Mouse (Mus musculus): ENCODE data around the gene Cacng5. TPM values are rescaled to one million over a fixed set of nuclear protein-coding genes. Genes with fewer than 3 reads are reported as not detected.

Gene Cacng5
- polyA plus RNA-seq, 2 experiments from 2014 or later = not detected

- ATAC-seq = no peak
These were observed 38.0 kb downstream of the Cacng5 start for GRCm38 (mm10) chr11:107876840-107877239.

- ATAC-seq = no peak
These were observed 38.9 kb downstream of the Cacng5 start for GRCm38 (mm10) chr11:107875861-107876494.

GRCm38 (mm10) chr11:107872743-107873142 lies 42.1 kb downstream of the Cacng5 start:
- ATAC-seq = no peak

- no peak for ATAC-seq
These were observed 47.3 kb downstream of the Cacng5 start for GRCm38 (mm10) chr11:107867509-107867908.

- no peak for ATAC-seq
These were observed 49.7 kb downstream of the Cacng5 start for GRCm38 (mm10) chr11:107865128-107865527.

- no peak for ATAC-seq
These were observed 50.8 kb downstream of the Cacng5 start for GRCm38 (mm10) chr11:107864024-107864423.

- no peak for ATAC-seq
These were observed 53.1 kb downstream of the Cacng5 start for GRCm38 (mm10) chr11:107861738-107862137.

GRCm38 (mm10) chr11:107859871-107860270 lies 55.0 kb downstream of the Cacng5 start:
- no peak for ATAC-seq

GRCm38 (mm10) chr11:107859288-107859687 lies 55.6 kb downstream of the Cacng5 start:
- no peak for ATAC-seq

GRCm38 (mm10) chr11:107853088-107853487 lies 61.8 kb downstream of the Cacng5 start:
- ATAC-seq = no peak

- no peak for ATAC-seq
These were observed 65.2 kb downstream of the Cacng5 start for GRCm38 (mm10) chr11:107849621-107850020.

GRCm38 (mm10) chr11:107844175-107844574 lies 70.7 kb downstream of the Cacng5 start:
- ATAC-seq = no peak

GRCm38 (mm10) chr11:107833351-107834040 lies 81.4 kb downstream of the Cacng5 start:
- no peak for ATAC-seq

Other genes starting within 250 kb of the Cacng5 start
- gene Cacng1, start 198.5 kb downstream of the Cacng5 start, polyA plus RNA-seq (2017; shearing (Covaris generic)) = not detected
- gene Cacng4, start 120.5 kb downstream of the Cacng5 start, polyA plus RNA-seq (2017; shearing (Covaris generic)) = not detected

Measured in activated CD4-positive, CD25-positive, alpha-beta regulatory T cell, adult 4 months (primary cell).